Mouse (Mus musculus): ENCODE measurements at regions not wholly inside any gene's neighbourhood (a gene's known extent, or its start where the extent isn't known, plus 50 kb on each side); places are given as distances from the start of the nearest gene placed in this dataset.

DNA sequence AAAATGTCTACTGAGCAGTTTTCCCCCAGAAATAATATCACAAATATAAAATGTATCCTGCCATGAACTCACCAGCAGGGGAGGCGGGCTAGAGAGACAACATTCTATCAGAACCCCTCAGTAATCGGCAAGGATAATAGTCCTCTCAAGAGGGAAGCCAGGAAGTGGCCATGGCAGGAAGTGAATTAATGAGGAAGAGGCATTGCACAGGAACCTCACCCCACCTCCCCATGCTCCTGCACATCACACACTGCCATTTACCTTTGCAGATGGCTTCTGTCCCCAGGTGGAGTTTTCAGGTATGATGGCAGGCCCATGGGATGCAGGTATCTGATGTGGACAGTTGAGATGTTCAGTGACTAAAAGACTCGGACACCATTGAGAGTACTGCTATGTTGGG lies 185.9 kb upstream of the Tgfbr2 start:
- no peaks in the 10 kb centered on the region for H3K27me3 ChIP-seq (ENCODE audit: control insufficient read depth, insufficient read depth, low read length)
- 86% methylated on average over 3 of the region's 3 CpGs for WGBS
- ATAC-seq (ENCODE audit: low FRiP score, low TSS enrichment) (no peak), DNase-seq (ENCODE audit: low spot score) (no peak)
- H3K9me3 ChIP-seq (ENCODE audit: control insufficient read depth, low read length) = no peaks in the 10 kb centered on the region
- no peaks in the 10 kb centered on the region for H3K4me1 ChIP-seq (replicated peaks; ENCODE audit: control insufficient read depth, insufficient read depth)
- no peak overlapping the region for H3K27ac ChIP-seq (replicated peaks)
- H3K4me3 ChIP-seq (ENCODE audit: low read depth, low read length) = no peak overlapping the region
- no peak for TF ChIP-seq CTCF (IDR thresholded peaks at IDR 0.05; ENCODE audit: low read depth)
- TF ChIP-seq EP300 (optimal IDR thresholded peaks at IDR 0.05) = no peak
- no peak overlapping the region for H3K9ac ChIP-seq (ENCODE audit: low read length)
- H3K36me3 ChIP-seq (ENCODE audit: control insufficient read depth, insufficient read depth, low read length) = no peaks in the 10 kb centered on the region
- no peak overlapping the region for H3K4me2 ChIP-seq (replicated peaks; ENCODE audit: low read depth)

DNA sequence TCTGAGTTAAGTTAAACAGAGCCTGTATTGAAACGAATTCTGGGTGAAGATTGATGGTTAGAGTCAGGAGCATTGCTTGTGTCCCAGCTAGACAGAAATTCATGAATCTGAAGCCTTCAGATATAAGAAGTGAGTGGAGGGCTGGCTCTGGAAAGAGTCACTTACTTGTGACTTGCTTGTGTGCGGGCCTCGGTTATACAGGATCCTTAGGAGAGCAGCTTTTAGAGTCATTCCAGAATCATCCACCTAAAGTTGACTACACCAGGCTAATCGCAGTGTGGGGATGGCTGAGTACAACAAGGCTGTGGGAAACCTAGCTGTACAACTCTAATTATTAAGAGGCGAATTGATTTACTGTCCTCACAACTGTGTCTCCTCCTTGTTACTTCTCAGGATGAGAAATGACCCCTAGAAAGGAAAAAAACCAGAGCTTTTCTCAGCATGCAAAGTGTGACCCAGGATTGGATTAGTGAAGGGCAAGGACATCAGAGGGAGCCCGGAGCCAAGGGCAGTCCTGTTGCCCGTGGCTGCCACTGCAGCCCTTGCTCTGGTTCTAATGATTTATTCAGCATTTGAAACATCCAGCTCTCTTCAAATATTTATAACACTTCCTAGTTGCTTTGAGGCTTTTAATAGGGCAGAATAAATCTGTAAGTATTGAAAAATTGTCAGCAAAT lies 179.0 kb upstream of the Tgfbr2 start:
- Histone ChIP-seq H3K36me3 (ENCODE audit: control insufficient read depth, insufficient read depth, low read length) (no peaks in the 10 kb centered on the region), H3K27ac (replicated peaks) (no peak overlapping the region), H3K27me3 (ENCODE audit: control insufficient read depth, insufficient read depth, low read length) (no peaks in the 10 kb centered on the region), H3K9ac (ENCODE audit: low read length) (no peak overlapping the region), H3K4me2 (replicated peaks; ENCODE audit: low read depth) (no peak overlapping the region), H3K4me3 (ENCODE audit: low read depth, low read length) (no peak overlapping the region), H3K4me1 (replicated peaks; ENCODE audit: control insufficient read depth, insufficient read depth) (no peaks in the 10 kb centered on the region), H3K9me3 (ENCODE audit: control insufficient read depth, low read length) (no peaks in the 10 kb centered on the region)
- 63% methylated on average over 7 of the region's 7 CpGs for WGBS
- ATAC-seq (ENCODE audit: low FRiP score, low TSS enrichment) = no peak
- no peak for DNase-seq (ENCODE audit: low spot score)
- no peak for TF ChIP-seq CTCF (IDR thresholded peaks at IDR 0.05; ENCODE audit: low read depth)
- no peak for TF ChIP-seq EP300 (optimal IDR thresholded peaks at IDR 0.05)

DNA sequence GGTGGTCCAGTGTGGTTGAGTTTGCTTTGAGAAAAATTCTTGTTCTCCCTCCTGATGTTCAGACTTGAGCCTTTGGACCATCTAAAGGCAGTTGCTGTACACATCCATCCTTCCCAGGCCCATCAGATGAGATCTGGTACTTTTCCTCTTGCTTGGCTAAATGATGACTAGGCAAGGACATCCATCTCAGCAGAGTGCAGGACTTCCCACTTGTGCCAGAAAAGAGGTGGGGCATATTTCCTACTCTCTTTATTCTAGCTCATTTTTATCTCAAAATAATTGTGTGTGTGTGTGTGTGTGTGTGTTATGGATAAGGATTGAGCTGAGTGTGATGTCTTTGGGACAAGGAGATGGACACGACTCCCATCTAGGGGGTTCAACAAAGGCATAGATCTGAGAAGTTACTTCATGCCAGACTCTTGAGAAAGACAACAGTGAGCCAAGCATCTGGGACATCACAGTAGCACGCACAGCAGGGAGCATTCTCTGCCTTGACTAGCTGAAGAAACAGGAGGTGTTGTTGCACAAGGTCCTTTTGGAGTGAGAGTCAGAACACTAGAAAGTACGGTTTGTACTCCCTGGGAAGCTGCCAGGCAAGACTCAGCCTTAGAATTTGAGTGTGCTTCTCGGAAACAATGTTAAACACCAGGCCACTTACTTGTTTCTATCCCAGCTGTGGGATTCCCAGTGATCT lies 177.8 kb upstream of the Tgfbr2 start:
- Histone ChIP-seq H3K9ac (ENCODE audit: low read length) (no peak overlapping the region), H3K27ac (replicated peaks) (no peak overlapping the region), H3K9me3 (ENCODE audit: control insufficient read depth, low read length) (no peaks in the 10 kb centered on the region), H3K4me1 (replicated peaks; ENCODE audit: control insufficient read depth, insufficient read depth) (no peaks in the 10 kb centered on the region), H3K36me3 (ENCODE audit: control insufficient read depth, insufficient read depth, low read length) (no peaks in the 10 kb centered on the region), H3K4me3 (ENCODE audit: low read depth, low read length) (no peak overlapping the region), H3K4me2 (replicated peaks; ENCODE audit: low read depth) (no peak overlapping the region), H3K27me3 (ENCODE audit: control insufficient read depth, insufficient read depth, low read length) (no peaks in the 10 kb centered on the region)
- TF ChIP-seq EP300 (optimal IDR thresholded peaks at IDR 0.05) = no peak
- no peak for TF ChIP-seq CTCF (IDR thresholded peaks at IDR 0.05; ENCODE audit: low read depth)
- no peak; the same call in 1 of the 2 replicates for ATAC-seq (ENCODE audit: low FRiP score, low TSS enrichment)
- 62% methylated on average over 4 of the region's 4 CpGs for WGBS
- no peak for DNase-seq (ENCODE audit: low spot score)

DNA sequence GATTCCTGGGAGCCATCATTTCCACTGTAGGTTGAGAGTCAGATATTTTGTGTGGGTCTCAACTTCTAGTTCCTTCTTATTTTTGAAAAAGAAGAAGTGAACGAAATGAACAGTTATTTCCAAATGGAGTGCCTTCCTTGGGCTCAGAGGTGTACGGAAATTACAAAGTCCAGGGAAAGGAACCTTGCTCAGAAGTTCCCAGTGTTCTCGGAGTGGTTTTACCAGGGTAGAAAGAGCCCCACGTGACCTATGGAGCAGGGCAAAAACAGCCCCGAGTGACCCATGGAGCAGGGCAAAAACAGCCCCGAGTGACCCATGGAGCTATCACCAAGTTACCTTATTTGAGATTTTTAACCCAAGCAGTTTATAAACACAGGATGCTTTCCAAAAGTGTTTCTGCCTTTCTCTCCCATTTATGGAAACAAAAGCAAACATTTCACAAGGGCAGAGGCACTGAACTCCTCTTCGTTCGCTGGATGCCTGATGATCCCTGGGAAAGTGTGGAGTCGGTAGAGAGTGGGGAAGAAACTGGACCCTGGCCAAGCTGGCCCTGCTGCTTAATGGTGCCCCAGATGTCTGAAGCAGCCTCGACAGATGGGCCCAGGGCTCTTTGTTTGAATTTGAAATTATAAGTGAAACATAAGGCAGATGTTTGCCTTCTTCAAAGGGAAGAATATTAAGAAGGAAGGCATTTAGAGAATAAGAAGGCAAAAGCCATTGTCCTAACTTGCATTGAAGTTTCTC lies 175.8 kb upstream of the Tgfbr2 start:
- H3K27me3 ChIP-seq (ENCODE audit: control insufficient read depth, insufficient read depth, low read length) = no peaks in the 10 kb centered on the region
- no peak for ATAC-seq (ENCODE audit: low FRiP score, low TSS enrichment)
- H3K4me3 ChIP-seq (ENCODE audit: low read depth, low read length) = no peak overlapping the region
- no peaks in the 10 kb centered on the region for H3K36me3 ChIP-seq (ENCODE audit: control insufficient read depth, insufficient read depth, low read length)
- WGBS = 43% methylated on average over 10 of the region's 10 CpGs
- H3K9ac ChIP-seq (ENCODE audit: low read length) = no peak overlapping the region
- DNase-seq (ENCODE audit: low spot score) = no peak
- H3K4me2 ChIP-seq (replicated peaks; ENCODE audit: low read depth) = no peak overlapping the region
- TF ChIP-seq EP300 (optimal IDR thresholded peaks at IDR 0.05) (no peak), CTCF (IDR thresholded peaks at IDR 0.05; ENCODE audit: low read depth) (no peak)
- no peaks in the 10 kb centered on the region for H3K9me3 ChIP-seq (ENCODE audit: control insufficient read depth, low read length)
- no peak overlapping the region for H3K27ac ChIP-seq (replicated peaks)
- no peaks in the 10 kb centered on the region for H3K4me1 ChIP-seq (replicated peaks; ENCODE audit: control insufficient read depth, insufficient read depth)

DNA sequence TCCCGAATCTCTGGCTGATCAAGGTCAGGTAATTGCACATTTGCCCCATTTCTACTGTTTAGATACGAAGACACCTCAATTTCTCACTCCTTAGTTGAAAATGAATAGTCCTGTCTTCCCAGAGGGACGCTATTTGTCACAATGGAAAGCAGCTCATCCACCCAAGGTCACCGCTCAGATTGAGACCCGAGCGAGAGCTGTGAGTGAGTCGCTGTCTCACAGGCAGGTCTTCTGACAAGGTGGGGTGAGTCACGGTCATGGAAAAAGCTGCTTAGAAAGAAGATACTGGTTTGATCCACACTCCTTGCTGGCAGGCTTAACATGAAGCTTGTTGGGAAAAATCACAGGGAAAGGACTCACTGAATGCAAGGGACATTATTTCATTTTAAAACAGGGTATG lies 171.9 kb upstream of the Tgfbr2 start:
- no peak overlapping the region for H3K27ac ChIP-seq (replicated peaks)
- DNase-seq (ENCODE audit: low spot score) (no peak), ATAC-seq (ENCODE audit: low FRiP score, low TSS enrichment) (no peak)
- H3K9ac ChIP-seq (ENCODE audit: low read length) = no peak overlapping the region
- H3K27me3 ChIP-seq (ENCODE audit: control insufficient read depth, insufficient read depth, low read length) = no peaks in the 10 kb centered on the region
- H3K4me2 ChIP-seq (replicated peaks; ENCODE audit: low read depth) = no peak overlapping the region
- no peak overlapping the region for H3K4me3 ChIP-seq (ENCODE audit: low read depth, low read length)
- no peak for TF ChIP-seq CTCF (IDR thresholded peaks at IDR 0.05; ENCODE audit: low read depth)
- no peak for TF ChIP-seq EP300 (optimal IDR thresholded peaks at IDR 0.05)
- WGBS = 85% methylated on average over 8 of the region's 8 CpGs
- no peaks in the 10 kb centered on the region for H3K36me3 ChIP-seq (ENCODE audit: control insufficient read depth, insufficient read depth, low read length)
- H3K4me1 ChIP-seq (replicated peaks; ENCODE audit: control insufficient read depth, insufficient read depth) = no peaks in the 10 kb centered on the region
- H3K9me3 ChIP-seq (ENCODE audit: control insufficient read depth, low read length) = no peaks in the 10 kb centered on the region

DNA sequence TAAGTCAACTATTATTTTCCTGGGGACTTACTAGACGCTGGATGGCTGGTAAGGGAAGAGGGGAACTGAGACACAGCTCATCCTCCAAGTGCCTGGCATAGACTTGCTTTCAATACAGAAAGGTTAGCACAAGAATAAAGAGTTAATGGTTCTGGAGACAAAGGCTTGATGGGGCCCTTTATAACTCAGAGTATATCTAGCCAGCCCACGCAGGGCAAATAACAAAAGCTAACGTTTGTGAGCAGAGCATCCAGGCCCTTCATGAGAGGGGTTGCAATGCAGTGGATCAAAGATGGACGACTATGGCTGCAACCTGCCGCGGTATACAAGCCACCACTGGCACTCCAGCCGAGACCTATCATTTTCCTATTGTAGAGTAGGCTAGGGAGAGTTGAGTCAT lies 171.3 kb upstream of the Tgfbr2 start:
- DNase-seq (ENCODE audit: low spot score) (no peak), ATAC-seq (ENCODE audit: low FRiP score, low TSS enrichment) (no peak)
- TF ChIP-seq EP300 (optimal IDR thresholded peaks at IDR 0.05) = no peak
- no peak for TF ChIP-seq CTCF (IDR thresholded peaks at IDR 0.05; ENCODE audit: low read depth)
- no peaks in the 10 kb centered on the region for H3K4me1 ChIP-seq (replicated peaks; ENCODE audit: control insufficient read depth, insufficient read depth)
- 86% methylated on average over 7 of the region's 7 CpGs for WGBS
- H3K4me2 ChIP-seq (replicated peaks; ENCODE audit: low read depth) = no peak overlapping the region
- no peak overlapping the region for H3K9ac ChIP-seq (ENCODE audit: low read length)
- H3K9me3 ChIP-seq (ENCODE audit: control insufficient read depth, low read length) = no peaks in the 10 kb centered on the region
- no peaks in the 10 kb centered on the region for H3K27me3 ChIP-seq (ENCODE audit: control insufficient read depth, insufficient read depth, low read length)
- no peak overlapping the region for H3K4me3 ChIP-seq (ENCODE audit: low read depth, low read length)
- no peaks in the 10 kb centered on the region for H3K36me3 ChIP-seq (ENCODE audit: control insufficient read depth, insufficient read depth, low read length)
- H3K27ac ChIP-seq (replicated peaks) = no peak overlapping the region
